Mouse (Mus musculus): ENCODE results near the gene Ptar1. TPM values are rescaled to one million over a fixed set of nuclear protein-coding genes. Genes with fewer than 3 reads are reported as not detected.
A peak's percentile ranks its signal among the peaks of the same experiment; 100 is the strongest.

The Ptar1 gene
- polyA plus RNA-seq, 1 experiment from 2014 or later, result 6.5 TPM

- H3K9me3 ChIP-seq (ENCODE audit: low read length), result no peaks in the 10 kb centered on the region
- no peaks in the 10 kb centered on the region for H3K27me3 ChIP-seq (replicated peaks; ENCODE audit: insufficient read depth, low read length)
- WGBS, result 87% methylated on average over 6 of the region's 6 CpGs
- DNase-seq (ENCODE audit: low spot score), result no peak
- H3K4me1 ChIP-seq (ENCODE audit: insufficient read depth, low read depth, low read length), result no peaks in the 10 kb centered on the region
- H3K36me3 ChIP-seq (ENCODE audit: insufficient read depth, low read length), result no peaks in the 10 kb centered on the region
- no peak for ATAC-seq
- no peak overlapping the region for H3K4me2 ChIP-seq (replicated peaks; ENCODE audit: low read depth, low read length)
- no peak overlapping the region for H3K9ac ChIP-seq (replicated peaks; ENCODE audit: low read depth)
- H3K4me3 ChIP-seq (ENCODE audit: low read depth, low read length), result no peak overlapping the region
- TF ChIP-seq EP300 (IDR thresholded peaks at IDR 0.05) (no peak), CTCF (IDR thresholded peaks at IDR 0.05) (no peak)
- H3K27ac ChIP-seq (ENCODE audit: low read length), result no peak overlapping the region
Observed at GRCm38 (mm10) chr19:23775356-23775755, 88.1 kb downstream of the Ptar1 start.

- no peak overlapping the region for H3K4me2 ChIP-seq (replicated peaks; ENCODE audit: low read depth, low read length)
- no peaks in the 10 kb centered on the region for H3K9me3 ChIP-seq (ENCODE audit: low read length)
- TF ChIP-seq CTCF (IDR thresholded peaks at IDR 0.05) (no peak), EP300 (IDR thresholded peaks at IDR 0.05) (no peak)
- no peaks in the 10 kb centered on the region for H3K4me1 ChIP-seq (ENCODE audit: insufficient read depth, low read depth, low read length)
- no peaks in the 10 kb centered on the region for H3K27me3 ChIP-seq (replicated peaks; ENCODE audit: insufficient read depth, low read length)
- H3K36me3 ChIP-seq (ENCODE audit: insufficient read depth, low read length), result no peaks in the 10 kb centered on the region
- DNase-seq (ENCODE audit: low spot score) (no peak), ATAC-seq (no peak)
- no peak overlapping the region for H3K27ac ChIP-seq (ENCODE audit: low read length)
- no peak overlapping the region for H3K9ac ChIP-seq (replicated peaks; ENCODE audit: low read depth)
- no peak overlapping the region for H3K4me3 ChIP-seq (ENCODE audit: low read depth, low read length)
Observed at GRCm38 (mm10) chr19:23779130-23779529, 91.9 kb downstream of the Ptar1 start.

- DNase-seq (ENCODE audit: low spot score), result no peak
- TF ChIP-seq CTCF (IDR thresholded peaks at IDR 0.05) (no peak), EP300 (IDR thresholded peaks at IDR 0.05) (no peak)
- no peaks in the 10 kb centered on the region for H3K4me1 ChIP-seq (ENCODE audit: insufficient read depth, low read depth, low read length)
- no peak overlapping the region for H3K4me2 ChIP-seq (replicated peaks; ENCODE audit: low read depth, low read length)
- H3K27me3 ChIP-seq (replicated peaks; ENCODE audit: insufficient read depth, low read length), result no peaks in the 10 kb centered on the region
- H3K27ac ChIP-seq (ENCODE audit: low read length), result no peak overlapping the region
- no peaks in the 10 kb centered on the region for H3K36me3 ChIP-seq (ENCODE audit: insufficient read depth, low read length)
- H3K4me3 ChIP-seq (ENCODE audit: low read depth, low read length), result no peak overlapping the region
- 86% methylated on average over 4 of the region's 4 CpGs for WGBS
- H3K9ac ChIP-seq (replicated peaks; ENCODE audit: low read depth), result no peak overlapping the region
- H3K9me3 ChIP-seq (ENCODE audit: low read length), result no peaks in the 10 kb centered on the region
- ATAC-seq, result 0 out of 2 replicates have a peak, but pooled peaks have one; percentile 25
Observed at GRCm38 (mm10) chr19:23780105-23780504, 92.9 kb downstream of the Ptar1 start.

Other genes with a start within 250 kb of the Ptar1 start
- 12.8 and 13.8 TPM in 2 replicates for gene Mamdc2, start 239.0 kb upstream of the Ptar1 start, polyA plus RNA-seq (2015; fragmentation: Nextera tagmentation; extraction: Ambion mirVana)
- gene 1700028P14Rik, start 34.6 kb upstream of the Ptar1 start, polyA plus RNA-seq (2015; fragmentation: Nextera tagmentation; extraction: Ambion mirVana), result 4.3 and 6.8 TPM in 2 replicates
- gene Apba1, start 71.5 kb downstream of the Ptar1 start, polyA plus RNA-seq (2015; fragmentation: Nextera tagmentation; extraction: Ambion mirVana), result 0.45 and 0.49 TPM in 2 replicates

All from lung, postnatal 0 days (tissue).